Mouse (Mus musculus) C2C12 (cell line): ENCODE measurements around the gene Uevld.

Source experiments
- CEBPB ChIP-seq: IDR thresholded peaks from one replicate; pipeline ENCODE4 v1.6.1; 2011; ENCODE audit warnings: low read depth, mild to moderate bottlenecking, control low read depth, moderate library complexity
- CTCF ChIP-seq: IDR thresholded peaks from one replicate; pipeline ENCODE4 v1.5.1; 2011; ENCODE audit not compliant: control insufficient read depth, insufficient read depth, insufficient read length
- MYOD1 ChIP-seq: IDR thresholded peaks from one replicate; pipeline ENCODE4 v1.6.1; 2011; ENCODE audit warnings: low read depth; ENCODE audit not compliant: control insufficient read depth, insufficient read length
- MYOG ChIP-seq: IDR thresholded peaks from one replicate; pipeline ENCODE4 v1.6.1; 2011; ENCODE audit not compliant: control insufficient read depth, insufficient read length; ENCODE audit errors: extremely low read depth
- USF1 ChIP-seq: IDR thresholded peaks from one replicate; pipeline ENCODE4 v1.6.1; 2011; ENCODE audit warnings: low read depth, mild to moderate bottlenecking, control low read depth, moderate library complexity

DNA sequence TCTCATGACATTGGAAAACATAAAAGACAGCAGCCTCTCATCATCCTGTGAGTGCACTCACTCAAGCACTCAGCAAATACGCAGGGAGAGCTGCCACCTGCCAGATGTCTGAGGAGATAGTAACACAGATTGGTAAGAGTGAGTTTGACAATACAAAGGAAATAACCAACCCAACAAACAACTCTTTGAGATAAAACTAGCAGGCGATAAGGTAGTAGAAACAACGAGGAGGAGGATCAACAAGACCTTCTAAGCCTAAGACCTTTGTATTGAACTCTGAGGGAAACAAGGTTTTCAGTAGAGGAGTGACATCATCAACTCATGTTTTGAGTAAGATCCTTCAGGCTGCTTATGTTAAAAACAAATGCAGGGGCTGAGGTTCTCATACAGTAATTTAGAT, 59.0 kb downstream of the Uevld start:
- TF ChIP-seq MYOG (no peak), CTCF (no peak), CEBPB (no peak), USF1 (no peak), MYOD1 (no peak)
